Mouse (Mus musculus) liver, embryonic 14.5 days (tissue): ENCODE measurements around the gene Slc8b1.

ENCODE experiments used
- CTCF ChIP-seq: IDR thresholded peaks from 2 replicates; pipeline ENCODE4 v1.5.1; 2016; ENCODE audit warnings: antibody characterized with exemption, low read depth, control low read depth
- EP300 ChIP-seq: IDR thresholded peaks from 2 replicates; pipeline ENCODE4 v1.6.1; 2016; ENCODE audit warnings: antibody characterized with exemption, low read depth

GRCm38 (mm10) chr5:120465062-120465461 is 45.9 kb upstream of the Slc8b1 start:
- TF ChIP-seq CTCF, result peak; percentile 88
- TF ChIP-seq EP300, result no peak
